In genomic region chr9:60998086-60998785, GRCm38 (mm10) we compare ENCODE assay signal across 9 mouse cellular contexts.
DNase-seq lines count a peak whose midpoint lies in the region; ATAC-seq and TF ChIP-seq lines count a peak whose summit lies in the region.
"Had no signal": no experiment of that assay in that cellular context is flagged by ENCODE, and none has a peak within 500 bp of the region (broad histone marks: within the 10 kb centered on the region; RNA-seq: fewer than 3 reads in every experiment).

No protein-coding gene starts in this region.

- TF ChIP-seq CTCF in thymus, adult 2 months (IDR thresholded peaks at IDR 0.05; ENCODE audit: borderline replicate concordance, control insufficient read depth, extremely low read depth, insufficient read depth, low read length, poor library complexity), result no peak

- no peaks in the 10 kb centered on the region for H3K36me3 ChIP-seq in heart, embryonic 12.5 days
- H3K36me3 ChIP-seq in thymus, adult 2 months (ENCODE audit: control insufficient read depth, insufficient read depth, low read length), result no peaks in the 10 kb centered on the region
- H3K36me3 ChIP-seq in midbrain, embryonic 15.5 days (replicated peaks), result no peaks in the 10 kb centered on the region
- H3K36me3 ChIP-seq: midbrain, embryonic 12.5 days had no signal

- no peak overlapping the region for H3K27ac ChIP-seq in heart, embryonic 12.5 days (ENCODE audit: poor library complexity, severe bottlenecking)
- H3K27ac ChIP-seq in thymus, adult 2 months (ENCODE audit: control insufficient read depth, insufficient read depth, low read length), result peak overlapping the region; percentile 9; the same call in 1 of the 2 replicates
- no peak overlapping the region for H3K27ac ChIP-seq in midbrain, embryonic 15.5 days
- H3K27ac ChIP-seq: midbrain, embryonic 12.5 days had no signal

- H3K9ac ChIP-seq in heart, embryonic 12.5 days, result no peak overlapping the region
- H3K9ac ChIP-seq in midbrain, embryonic 15.5 days, result no peak overlapping the region
- H3K9ac ChIP-seq: midbrain, embryonic 12.5 days had no signal

- H3K4me2 ChIP-seq in heart, embryonic 12.5 days, result no peak overlapping the region
- no peak overlapping the region for H3K4me2 ChIP-seq in midbrain, embryonic 15.5 days
- H3K4me2 ChIP-seq: midbrain, embryonic 12.5 days had no signal

- WGBS in heart, embryonic 12.5 days, result 72% methylated on average over 3 of the region's 3 CpGs
- 9% methylated on average over 3 of the region's 3 CpGs for WGBS in thymus, adult 2 months
- WGBS in midbrain, embryonic 15.5 days, result 88% methylated on average over 3 of the region's 3 CpGs

- peaks cover 13% of the 10 kb centered on the region for H3K4me1 ChIP-seq in heart, embryonic 12.5 days (replicated peaks)
- peaks cover 49% of the 10 kb centered on the region for H3K4me1 ChIP-seq in thymus, adult 2 months (replicated peaks; ENCODE audit: control insufficient read depth, insufficient read depth, low read length)
- H3K4me1 ChIP-seq in midbrain, embryonic 15.5 days, result peaks cover 11% of the 10 kb centered on the region

- DNase-seq in heart, adult 9 months (ENCODE audit: low spot score in 2 of 2), result peak; percentile 22 to 28
- peak; percentile 83 for DNase-seq in CD4-positive, CD25-positive, alpha-beta regulatory T cell, adult 2 months (ENCODE audit: low read depth, low spot score)
- DNase-seq in c-Kit-positive CD71-negative TER-119-negative erythroid progenitor cells, embryonic 14.5 days (ENCODE audit: low read depth), result peak; percentile 49
- DNase-seq in lung, postnatal 4 days, result peak; percentile 63 to 68
- DNase-seq in thymus, adult 2 months, result peak; percentile 58
- DNase-seq in embryo, embryonic 9.5 days (ENCODE audit: extremely low spot score), result no peak

- H3K9me3 ChIP-seq in heart, embryonic 12.5 days (replicated peaks), result no peaks in the 10 kb centered on the region
- no peaks in the 10 kb centered on the region for H3K9me3 ChIP-seq in midbrain, embryonic 15.5 days
- H3K9me3 ChIP-seq: midbrain, embryonic 12.5 days had no signal

- no peak for ATAC-seq in heart, embryonic 12.5 days (ENCODE audit: insufficient number of reproducible peaks, low FRiP score)
- ATAC-seq in midbrain, embryonic 15.5 days (replicated peaks), result no peak

- no peak overlapping the region for H3K4me3 ChIP-seq in heart, embryonic 12.5 days
- H3K4me3 ChIP-seq in thymus, adult 2 months (ENCODE audit: control insufficient read depth, insufficient read depth, low read length), result no peak overlapping the region
- no peak overlapping the region for H3K4me3 ChIP-seq in midbrain, embryonic 15.5 days
- H3K4me3 ChIP-seq: midbrain, embryonic 12.5 days had no signal

- TF ChIP-seq POLR2A in thymus, adult 2 months (IDR thresholded peaks at IDR 0.05; ENCODE audit: control insufficient read depth, extremely low read depth, insufficient read depth, low read length, poor library complexity), result no peak

- H3K27me3 ChIP-seq in heart, embryonic 12.5 days (replicated peaks), result peaks cover 23% of the 10 kb centered on the region
- no peaks in the 10 kb centered on the region for H3K27me3 ChIP-seq in thymus, adult 2 months (ENCODE audit: control insufficient read depth, insufficient read depth, low read length)
- H3K27me3 ChIP-seq in midbrain, embryonic 15.5 days (replicated peaks), result 0 out of 2 replicates have a peak, but pooled peaks cover 3% of the 10 kb centered on the region
